Mouse (Mus musculus) intestine, embryonic 16.5 days (tissue): Measurements from ENCODE around the gene 1700029P11Rik. TPM values are rescaled to one million over a fixed set of nuclear protein-coding genes. Genes with fewer than 3 reads are reported as not detected.

Source experiments
- ATAC-seq: fragments of 200-750 bp; cut with Nextera tagmentation; 2 replicates; pipeline ENCODE4 v1.8.0; 2017; ENCODE audit warnings: moderate TSS enrichment, moderate library complexity
- H3K27ac ChIP-seq: fragments of 300-500 bp; sonication (generic); 2 replicates; pipeline ENCODE4 v1.5.1; 2014; ENCODE audit warnings: mild to moderate bottlenecking, low read length
- H3K27me3 ChIP-seq: fragments of 300-500 bp; sonication (generic); replicated peaks from 2 replicates; pipeline ENCODE4 v1.6.1; 2014; ENCODE audit warnings: low read length, control low read depth, mixed read lengths; ENCODE audit not compliant: control insufficient read depth, insufficient read depth
- H3K36me3 ChIP-seq: fragments of 300-500 bp; sonication (generic); 2 replicates; pipeline ENCODE4 v1.6.1; 2014; ENCODE audit warnings: low read length, control low read depth; ENCODE audit not compliant: control insufficient read depth, insufficient read depth
- H3K4me1 ChIP-seq: fragments of 300-500 bp; sonication (generic); 2 replicates; pipeline ENCODE4 v1.6.1; 2014; ENCODE audit warnings: low read length, control low read depth, mixed read lengths; ENCODE audit not compliant: control insufficient read depth, insufficient read depth
- H3K4me2 ChIP-seq: fragments of 300-500 bp; sonication (generic); 2 replicates; pipeline ENCODE4 v1.6.1; 2014; ENCODE audit warnings: low read depth, low read length, control low read depth
- H3K4me3 ChIP-seq: fragments of 300-500 bp; sonication (generic); 2 replicates; pipeline ENCODE4 v1.5.1; 2014; ENCODE audit warnings: mild to moderate bottlenecking, low read length
- H3K9ac ChIP-seq: fragments of 300-500 bp; sonication (generic); 2 replicates; pipeline ENCODE4 v1.6.1; 2014; ENCODE audit warnings: low read depth, low read length
- H3K9me3 ChIP-seq: fragments of 300-500 bp; sonication (generic); 2 replicates; pipeline ENCODE4 v1.6.1; 2016; ENCODE audit warnings: low read length, control low read depth; ENCODE audit not compliant: control insufficient read depth
- WGBS: fragments of 180-500 bp; shearing (Covaris S2); extraction: QIAGEN DNeasy Blood & Tissue Kit; methylation state at CpG from one replicate; pipeline ENCODE4 v1.1.7; 2014; 5-methylcytosine and 5-hydroxymethylcytosine counted together
- polyA plus RNA-seq: library from polyadenylated mRNA; unstranded; fragments of >200 nt; fragmentation: Nextera tagmentation; extraction: Ambion mirVana; gene quantifications from 2 replicates; pipeline ENCODE4 v1.2.1, GENCODE M21; 2015

1700029P11Rik gene
- polyA plus RNA-seq, 1 experiment from 2014 or later = not detected

DNA sequence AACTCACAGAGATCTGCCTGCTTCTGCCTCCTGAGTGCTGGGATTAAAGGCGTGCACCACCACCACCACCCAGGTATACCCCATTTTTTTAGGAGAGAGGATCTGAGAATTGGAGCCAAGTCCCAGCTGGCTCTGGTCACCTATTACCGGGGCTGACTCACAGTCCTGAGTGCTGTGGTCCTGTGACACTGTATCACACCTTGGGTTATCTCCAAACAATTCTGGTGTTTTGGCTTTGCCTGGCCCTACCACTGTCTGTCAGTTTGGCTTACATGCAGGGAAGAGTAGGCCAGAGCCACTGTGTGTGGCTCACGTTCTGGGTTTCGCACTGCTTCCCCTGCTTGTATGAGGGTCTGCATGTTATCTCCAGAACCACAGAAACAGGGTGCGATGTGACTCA, 40.1 kb upstream of the 1700029P11Rik start:
- no peaks in the 10 kb centered on the region for H3K36me3 ChIP-seq
- no peak for ATAC-seq
- H3K9me3 ChIP-seq = no peaks in the 10 kb centered on the region
- 90% methylated on average over 5 of the region's 5 CpGs for WGBS
- H3K9ac ChIP-seq = no peak overlapping the region
- H3K4me1 ChIP-seq = peaks cover 14% of the 10 kb centered on the region
- no peaks in the 10 kb centered on the region for H3K27me3 ChIP-seq
- H3K4me3 ChIP-seq = no peak overlapping the region
- H3K4me2 ChIP-seq = no peak overlapping the region
- H3K27ac ChIP-seq = no peak overlapping the region

DNA sequence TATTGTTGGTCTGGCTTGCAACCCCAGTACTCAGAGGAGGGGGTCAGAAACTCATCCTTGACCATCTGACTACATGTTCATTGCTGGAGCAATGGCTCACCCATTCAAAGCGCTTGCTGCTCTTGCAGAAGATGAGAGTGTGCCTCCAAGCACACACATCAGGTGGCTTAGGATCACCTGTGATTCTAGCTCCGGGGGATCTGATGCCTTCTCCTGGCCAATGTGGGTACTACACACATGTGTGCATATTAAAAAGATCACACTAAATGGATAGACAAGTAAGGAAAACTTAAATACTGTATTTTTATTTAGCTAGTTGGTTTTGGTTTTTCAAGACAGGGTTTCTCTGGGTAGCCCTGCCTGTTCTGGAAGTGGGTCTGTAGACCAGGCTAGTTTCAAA, 39.3 kb upstream of the 1700029P11Rik start:
- H3K4me1 ChIP-seq = peaks cover 14% of the 10 kb centered on the region
- ATAC-seq = no peak
- no peaks in the 10 kb centered on the region for H3K27me3 ChIP-seq
- H3K36me3 ChIP-seq = no peaks in the 10 kb centered on the region
- WGBS = 91% methylated on average over 2 of the region's 2 CpGs
- H3K4me3 ChIP-seq = no peak overlapping the region
- H3K9ac ChIP-seq = no peak overlapping the region
- no peak overlapping the region for H3K27ac ChIP-seq
- no peaks in the 10 kb centered on the region for H3K9me3 ChIP-seq
- no peak overlapping the region for H3K4me2 ChIP-seq

- Histone ChIP-seq H3K9ac (no peak overlapping the region), H3K27me3 (no peaks in the 10 kb centered on the region), H3K4me2 (no peak overlapping the region), H3K4me1 (no peaks in the 10 kb centered on the region), H3K9me3 (no peaks in the 10 kb centered on the region), H3K4me3 (no peak overlapping the region), H3K27ac (no peak overlapping the region), H3K36me3 (no peaks in the 10 kb centered on the region)
- no peak for ATAC-seq
- WGBS = 25% methylated on average over 9 of the region's 9 CpGs
Measured at GRCm38 (mm10) chr15:81943176-81943749, 37.1 kb upstream of the 1700029P11Rik start.

- no peak for ATAC-seq
- Histone ChIP-seq H3K4me2 (no peak overlapping the region), H3K27me3 (no peaks in the 10 kb centered on the region), H3K36me3 (no peaks in the 10 kb centered on the region), H3K4me3 (no peak overlapping the region), H3K9ac (no peak overlapping the region), H3K27ac (no peak overlapping the region), H3K9me3 (no peaks in the 10 kb centered on the region), H3K4me1 (no peaks in the 10 kb centered on the region)
- 86% methylated on average over 10 of the region's 10 CpGs for WGBS
Measured at GRCm38 (mm10) chr15:81949076-81949475, 31.3 kb upstream of the 1700029P11Rik start.

DNA sequence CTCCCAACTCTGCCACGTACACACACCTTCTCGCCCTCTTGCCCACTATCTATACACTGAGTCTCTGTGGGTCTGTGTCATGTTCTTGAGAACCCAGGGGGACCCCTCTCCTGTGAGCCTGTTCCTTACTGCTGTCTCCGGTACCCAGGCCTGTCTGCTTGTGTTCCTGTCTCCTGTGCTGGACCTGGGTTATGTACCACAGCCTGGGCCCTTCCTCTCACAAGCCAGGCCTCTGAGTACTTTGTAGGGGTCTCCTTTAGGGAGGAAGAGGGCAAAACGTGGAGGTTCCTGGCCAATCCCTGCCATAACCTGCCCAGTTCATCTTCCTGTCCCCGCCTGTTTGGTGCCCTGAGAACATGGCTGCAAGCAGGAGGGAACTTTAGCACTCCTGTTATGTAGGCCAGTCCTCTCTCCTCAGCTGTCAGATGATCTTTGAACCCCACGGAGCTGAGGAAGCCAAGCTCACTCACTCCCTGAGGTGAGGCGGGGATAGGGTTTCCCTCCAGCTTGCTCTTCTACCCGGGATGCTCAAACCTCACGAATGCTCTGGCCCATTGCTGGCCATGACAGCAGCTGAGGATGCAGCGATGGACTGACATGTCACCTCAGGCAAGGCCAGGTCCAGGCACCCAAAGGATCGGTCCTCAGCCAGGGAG, 30.7 kb upstream of the 1700029P11Rik start:
- H3K9me3 ChIP-seq = no peaks in the 10 kb centered on the region
- ATAC-seq = peak; percentile 74
- 65% methylated on average over 11 of the region's 11 CpGs for WGBS
- no peak overlapping the region for H3K9ac ChIP-seq
- no peak overlapping the region for H3K4me3 ChIP-seq
- H3K4me2 ChIP-seq = no peak overlapping the region
- no peak overlapping the region for H3K27ac ChIP-seq
- no peaks in the 10 kb centered on the region for H3K36me3 ChIP-seq
- H3K4me1 ChIP-seq = no peaks in the 10 kb centered on the region
- no peaks in the 10 kb centered on the region for H3K27me3 ChIP-seq

GRCm38 (mm10) chr15:81950716-81951115, 29.6 kb upstream of the 1700029P11Rik start:
- no peaks in the 10 kb centered on the region for H3K36me3 ChIP-seq
- no peaks in the 10 kb centered on the region for H3K27me3 ChIP-seq
- H3K4me3 ChIP-seq = no peak overlapping the region
- no peak overlapping the region for H3K9ac ChIP-seq
- H3K9me3 ChIP-seq = no peaks in the 10 kb centered on the region
- no peaks in the 10 kb centered on the region for H3K4me1 ChIP-seq
- H3K27ac ChIP-seq = no peak overlapping the region
- WGBS = 78% methylated on average over 5 of the region's 5 CpGs
- no peak overlapping the region for H3K4me2 ChIP-seq
- ATAC-seq = no peak

- no peak overlapping the region for H3K27ac ChIP-seq
- 88% methylated on average over 9 of the region's 9 CpGs for WGBS
- no peaks in the 10 kb centered on the region for H3K9me3 ChIP-seq
Measured at GRCm38 (mm10) chr15:81951159-81951558, 29.2 kb upstream of the 1700029P11Rik start.

DNA sequence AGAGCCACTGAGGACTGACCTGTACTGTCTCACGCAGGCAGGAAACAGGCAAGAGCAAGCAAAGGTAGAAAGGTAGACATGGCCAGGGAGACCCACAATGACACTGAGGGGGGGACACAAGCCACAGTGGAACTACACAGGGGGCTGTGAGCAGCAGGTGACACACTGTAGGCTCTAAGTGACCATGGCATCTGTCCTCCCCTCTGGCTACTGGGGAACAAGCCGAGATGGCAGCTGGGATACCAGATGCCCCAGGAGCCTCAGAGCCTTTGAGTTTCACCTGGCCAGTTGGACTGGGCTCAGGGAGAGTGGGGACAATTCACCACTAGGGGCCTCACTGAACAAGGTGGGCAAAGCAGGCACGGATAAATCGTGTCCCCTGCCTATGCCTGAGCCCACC, 28.0 kb upstream of the 1700029P11Rik start:
- Histone ChIP-seq H3K9me3 (no peaks in the 10 kb centered on the region), H3K27ac (no peak overlapping the region), H3K36me3 (no peaks in the 10 kb centered on the region), H3K4me3 (no peak overlapping the region), H3K4me2 (no peak overlapping the region), H3K27me3 (no peaks in the 10 kb centered on the region), H3K9ac (no peak overlapping the region), H3K4me1 (no peaks in the 10 kb centered on the region)
- WGBS = 76% methylated on average over 4 of the region's 4 CpGs
- ATAC-seq = no peak

More at GRCm38 (mm10) chr15:81951159-81951558, 29.2 kb upstream of the 1700029P11Rik start:
- H3K36me3 ChIP-seq = no peaks in the 10 kb centered on the region
- no peaks in the 10 kb centered on the region for H3K27me3 ChIP-seq
- H3K4me2 ChIP-seq = no peak overlapping the region
- no peak for ATAC-seq
- no peak overlapping the region for H3K4me3 ChIP-seq
- H3K9ac ChIP-seq = no peak overlapping the region
- no peaks in the 10 kb centered on the region for H3K4me1 ChIP-seq

DNA sequence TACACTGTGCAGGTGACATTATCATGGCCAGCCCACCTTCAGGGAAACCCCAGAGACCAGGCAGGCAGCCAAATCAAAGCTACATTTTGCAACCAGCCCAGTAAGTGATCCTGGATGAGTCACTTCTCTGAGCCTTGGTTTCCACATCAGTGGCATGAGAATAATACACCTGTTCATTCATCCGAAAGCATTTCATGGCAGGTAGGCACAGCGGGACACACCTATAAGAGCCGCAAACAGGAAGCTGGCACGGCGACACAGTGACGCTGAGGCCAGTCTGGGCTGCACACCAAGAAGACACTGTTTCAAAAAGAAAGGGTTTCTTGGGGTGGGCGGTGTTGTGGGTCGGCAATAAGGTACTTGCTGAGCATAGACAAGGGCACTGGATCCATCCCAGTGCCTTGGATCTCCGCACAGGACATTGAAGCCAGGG, 26.2 kb upstream of the 1700029P11Rik start:
- Histone ChIP-seq H3K4me1 (no peaks in the 10 kb centered on the region), H3K9me3 (no peaks in the 10 kb centered on the region), H3K4me2 (no peak overlapping the region), H3K36me3 (no peaks in the 10 kb centered on the region), H3K27me3 (no peaks in the 10 kb centered on the region), H3K4me3 (no peak overlapping the region), H3K27ac (no peak overlapping the region), H3K9ac (no peak overlapping the region)
- no peak for ATAC-seq
- 98% methylated on average over 9 of the region's 9 CpGs for WGBS

GRCm38 (mm10) chr15:81954716-81955115, 25.6 kb upstream of the 1700029P11Rik start:
- no peak overlapping the region for H3K9ac ChIP-seq
- no peak for ATAC-seq
- H3K9me3 ChIP-seq = no peaks in the 10 kb centered on the region
- 95% methylated on average over 6 of the region's 6 CpGs for WGBS
- no peaks in the 10 kb centered on the region for H3K4me1 ChIP-seq
- H3K27ac ChIP-seq = no peak overlapping the region
- no peaks in the 10 kb centered on the region for H3K27me3 ChIP-seq
- no peak overlapping the region for H3K4me3 ChIP-seq
- H3K36me3 ChIP-seq = no peaks in the 10 kb centered on the region
- H3K4me2 ChIP-seq = no peak overlapping the region
